Mouse (Mus musculus) layer of hippocampus, postnatal 14 days (tissue): ENCODE data around the gene Fbxw10. TPM values are rescaled to one million over a fixed set of nuclear protein-coding genes. Genes with fewer than 3 reads are reported as not detected.
A peak's percentile ranks its signal among the peaks of the same experiment; 100 is the strongest.

Source experiments
- DNase-seq, 2 experiments: peaks; one replicate each; pipeline ENCODE4 v3.0.0; 2021 to 2022; ENCODE audit warnings: low spot score in 2 of 2, mixed read lengths in 1 of 2
- long read RNA-seq, 2 experiments: library from polyadenylated mRNA; stranded (forward); transcript quantifications; one replicate each; pipeline ENCODE4 v2.0.0; 2021
- total RNA-seq, 2 experiments: library from RNA; stranded (reverse); gene quantifications; 2 replicates each; pipeline ENCODE4 v1.2.3; 2021

The Fbxw10 gene
- total RNA-seq = 1 to 10 TPM in 1 of 2 experiments, under 1 TPM in 1; 0.62 to 1.5 TPM
- long read RNA-seq, experiment 1, partial matches to known transcripts = 0 of 1 reads
- long read RNA-seq, experiment 1, other reads (novel, unspliced or antisense) = 0 of 1 reads
- long read RNA-seq, experiment 2 = 0 reads

- DNase-seq = peak; percentile 21 to 36
Observed at GRCm38 (mm10) chr11:62846961-62847654, at the start of gene Fbxw10. Gene Fbxw10, plus strand, starts transcription at chr11:62847069.

DNA sequence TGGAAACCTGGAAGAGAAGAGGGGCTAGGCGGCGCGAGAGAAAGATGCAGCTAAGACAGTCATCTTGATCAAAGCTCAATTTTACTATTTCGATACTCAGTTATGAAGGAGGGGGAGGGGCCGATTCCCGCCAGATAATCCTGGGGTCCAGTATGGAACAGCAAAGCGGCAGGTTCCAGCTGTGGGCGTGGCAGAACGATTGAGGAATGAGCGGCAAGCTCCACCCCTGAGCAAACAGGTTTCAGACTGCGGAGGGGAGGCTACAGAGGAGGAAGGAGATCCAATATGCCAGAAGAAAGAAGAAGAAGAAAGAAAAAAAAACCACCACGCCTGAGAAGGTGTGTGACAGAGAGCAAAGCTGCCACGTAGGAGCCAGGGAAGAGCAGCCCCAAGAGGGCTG, 42.8 kb upstream of the Fbxw10 start:
- no peak for DNase-seq

GRCm38 (mm10) chr11:62807965-62808364, 38.9 kb upstream of the Fbxw10 start:
- no peak for DNase-seq

- no peak for DNase-seq
Observed at GRCm38 (mm10) chr11:62809201-62809600, 37.7 kb upstream of the Fbxw10 start.

- no peak for DNase-seq
Observed at GRCm38 (mm10) chr11:62812268-62812667, 34.6 kb upstream of the Fbxw10 start.

GRCm38 (mm10) chr11:62813497-62813896, 33.4 kb upstream of the Fbxw10 start:
- no peak for DNase-seq

- DNase-seq = no peak
Observed at GRCm38 (mm10) chr11:62813970-62814624, 32.8 kb upstream of the Fbxw10 start.

GRCm38 (mm10) chr11:62814625-62815024, 32.2 kb upstream of the Fbxw10 start:
- no peak for DNase-seq

DNA sequence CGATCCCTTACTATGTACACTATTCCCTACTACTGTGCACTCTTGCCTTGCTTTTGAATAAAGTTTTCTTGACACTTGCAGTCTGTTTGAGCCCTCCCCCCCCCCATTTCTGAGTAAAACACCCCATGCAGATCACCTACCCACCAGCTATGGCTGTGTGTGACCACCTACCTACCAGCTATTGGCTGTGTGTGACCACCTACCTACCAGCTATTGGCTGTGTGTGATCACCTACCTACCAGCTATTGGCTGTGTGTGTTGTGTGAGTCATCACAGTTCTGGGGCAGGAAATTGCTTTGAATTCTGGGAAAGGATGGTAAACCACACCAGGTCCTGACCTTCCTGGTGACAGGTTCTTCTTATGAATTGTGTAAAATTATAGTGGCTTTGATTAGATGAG, 31.4 kb upstream of the Fbxw10 start:
- no peak for DNase-seq

GRCm38 (mm10) chr11:62816591-62816990, 30.3 kb upstream of the Fbxw10 start:
- DNase-seq = no peak

DNA sequence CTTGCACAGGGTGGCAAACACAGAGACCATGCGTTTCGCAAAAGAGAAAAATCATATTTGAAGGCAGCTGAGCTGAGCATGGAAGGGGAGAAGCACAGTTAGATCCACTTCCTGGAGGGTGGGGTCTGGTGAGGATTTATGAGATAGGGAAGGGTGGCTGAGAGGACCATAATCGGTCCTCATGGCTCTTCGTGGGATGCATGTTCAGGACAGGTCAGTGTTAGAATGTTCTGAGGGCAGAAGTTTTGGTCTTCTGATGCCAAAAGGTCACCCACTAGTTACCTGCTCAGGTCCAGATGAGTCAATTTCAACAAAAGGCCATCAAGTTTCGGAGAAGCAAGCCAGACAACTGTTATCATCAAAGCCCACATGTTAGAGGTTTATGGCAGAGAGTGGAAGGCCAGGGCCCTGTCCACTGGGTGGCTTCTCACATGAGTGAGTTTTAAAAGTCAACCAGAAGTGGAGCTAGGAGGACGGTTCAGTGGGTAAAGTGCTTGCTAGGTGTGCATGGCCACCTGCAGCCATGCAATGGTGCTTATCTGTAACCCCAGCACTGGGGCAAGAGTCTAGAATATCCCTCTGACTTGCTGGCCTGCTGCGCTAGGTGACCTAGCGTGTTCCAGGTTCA, 27.7 kb upstream of the Fbxw10 start:
- no peak for DNase-seq

DNA sequence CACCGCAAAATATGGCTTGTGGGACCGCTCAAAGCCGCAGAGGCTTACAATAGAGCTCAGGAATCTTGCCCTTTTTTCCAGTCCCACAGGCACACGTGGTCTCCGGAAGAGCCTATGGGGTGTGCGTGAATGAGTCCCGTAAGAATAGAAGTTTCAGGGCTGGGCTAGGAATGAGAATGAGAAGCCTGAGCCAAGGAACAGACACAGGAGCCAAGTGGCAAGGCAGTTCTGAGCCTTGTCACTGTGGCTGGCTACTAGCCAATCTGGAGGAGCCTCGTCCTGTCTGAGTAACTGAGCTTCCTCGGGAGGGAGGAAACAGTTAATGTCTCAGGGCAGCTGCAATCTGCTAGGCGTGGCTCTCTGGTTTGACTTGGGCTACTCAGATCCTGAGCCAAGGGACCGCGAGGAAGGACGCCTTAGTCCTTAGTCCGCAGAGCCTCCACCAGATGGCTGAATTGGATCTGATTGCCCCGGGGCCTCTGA, 26.8 kb upstream of the Fbxw10 start, which contains the start of gene Trim16:
Gene Trim16 (plus strand): TSS at position 173 of the 483 bp plus-strand sequence.
- DNase-seq = peak; percentile 21 to 44

DNA sequence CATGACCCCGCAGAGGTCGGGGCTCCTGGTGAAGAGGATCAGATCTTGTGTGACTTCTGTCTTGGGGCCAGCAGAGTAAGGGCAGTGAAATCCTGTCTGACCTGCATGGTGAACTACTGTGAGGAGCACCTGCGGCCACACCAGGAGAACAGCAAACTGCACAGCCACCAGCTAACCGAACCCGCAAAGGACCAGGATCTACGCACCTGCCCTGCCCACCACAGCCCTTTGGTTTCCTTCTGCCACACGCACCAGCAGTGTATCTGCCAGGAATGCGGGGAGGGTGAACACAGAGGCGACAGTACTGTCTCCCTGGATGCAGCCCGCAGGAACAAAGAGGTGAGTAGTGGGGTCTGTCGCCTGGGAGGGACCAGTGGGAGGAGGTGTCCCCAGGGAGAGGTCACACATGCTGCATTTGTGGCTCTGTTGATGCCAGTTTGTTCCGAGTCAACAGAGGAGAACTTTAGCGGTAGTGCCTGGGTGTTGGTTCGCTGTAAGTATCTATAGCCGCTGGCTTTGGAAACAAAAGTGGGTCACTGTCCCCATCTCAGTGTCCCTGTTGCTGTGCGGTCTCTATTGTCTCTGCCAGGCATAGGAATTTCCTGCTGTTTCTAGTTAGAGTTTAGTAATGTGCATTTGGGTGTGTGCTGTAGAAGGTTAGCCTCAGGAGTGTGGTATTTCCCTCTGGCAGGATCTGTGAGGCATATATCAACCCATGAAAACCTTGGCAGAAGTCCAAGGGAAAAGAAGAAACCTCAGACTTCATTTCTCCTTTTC, 26.0 kb upstream of the Fbxw10 start:
- DNase-seq = no peak

GRCm38 (mm10) chr11:62821893-62822292, 25.0 kb upstream of the Fbxw10 start:
- no peak for DNase-seq

GRCm38 (mm10) chr11:62824211-62824610, 22.7 kb upstream of the Fbxw10 start:
- DNase-seq = no peak

GRCm38 (mm10) chr11:62825222-62826105, 21.4 kb upstream of the Fbxw10 start:
- DNase-seq = no peak

DNA sequence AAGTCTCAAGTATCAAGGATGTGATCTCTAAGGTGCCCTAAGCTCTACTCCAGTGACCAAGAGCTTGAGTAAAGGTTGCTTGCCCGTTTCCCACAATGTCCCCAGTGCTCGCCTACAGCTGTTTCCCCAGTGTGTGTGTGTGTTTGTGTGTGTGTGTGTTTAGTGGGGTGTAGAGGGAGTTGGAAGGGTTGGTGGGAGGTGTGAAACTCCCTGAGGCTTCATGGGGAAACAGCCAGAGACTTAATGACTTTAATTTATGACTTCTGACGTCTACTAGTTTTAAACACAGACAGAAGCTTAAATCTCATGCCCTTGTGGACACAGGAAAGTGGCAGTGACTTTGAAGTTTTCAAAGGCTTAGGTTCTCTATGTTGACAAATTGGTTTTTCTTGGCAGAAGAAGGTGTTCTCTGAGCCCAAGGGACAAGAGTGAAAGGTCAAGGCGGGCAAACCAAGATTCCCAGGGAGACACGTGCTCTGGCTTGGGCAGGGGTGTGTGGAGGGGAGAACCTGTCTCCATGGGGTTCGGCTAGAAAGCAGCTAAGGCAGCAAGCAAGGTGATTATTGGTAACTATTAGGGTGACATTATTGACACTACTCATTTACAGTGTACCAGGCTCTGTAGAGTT, 20.6 kb upstream of the Fbxw10 start:
- DNase-seq = no peak

DNA sequence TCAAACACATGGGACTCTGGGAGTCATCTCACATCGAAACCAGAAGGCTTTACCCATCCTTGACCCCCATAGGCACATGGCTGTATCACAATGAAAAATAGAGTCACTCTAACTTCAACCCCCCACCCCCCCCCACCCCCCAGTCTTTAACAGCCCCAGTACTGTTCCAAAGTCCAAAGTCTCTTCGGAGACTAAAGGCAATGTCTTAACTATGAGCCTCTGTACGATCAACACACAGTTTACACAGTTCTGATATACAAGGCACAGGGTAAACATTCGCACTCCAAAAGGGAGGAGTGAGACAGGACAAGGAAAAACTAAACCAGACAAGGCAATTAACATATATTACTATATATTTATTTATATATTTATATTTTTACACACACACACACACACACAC, 19.7 kb upstream of the Fbxw10 start:
- DNase-seq = no peak

- no peak for DNase-seq
Observed at GRCm38 (mm10) chr11:62827911-62828310, 19.0 kb upstream of the Fbxw10 start.

DNA sequence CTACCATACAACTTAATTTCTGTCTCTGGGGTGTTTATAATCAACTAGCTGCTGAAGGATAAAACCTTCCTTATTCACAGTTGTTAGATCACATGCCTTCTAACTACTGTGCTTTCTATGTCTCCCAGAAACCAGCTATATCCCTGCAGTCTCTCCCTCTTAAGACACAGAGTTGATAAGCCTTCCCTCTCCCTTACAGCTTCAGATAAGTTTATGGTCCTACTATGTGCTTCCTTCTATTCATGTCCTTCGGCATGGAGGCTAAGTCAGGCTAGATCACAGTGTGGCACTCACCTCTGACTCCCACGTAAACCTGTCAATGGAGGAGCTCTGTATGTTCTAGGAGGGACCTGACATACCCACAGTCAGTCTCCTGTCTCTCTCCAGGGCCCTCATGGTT, 16.5 kb upstream of the Fbxw10 start:
- DNase-seq = no peak
